Mouse (Mus musculus) ES-Bruce4 (cell line): ENCODE data around the gene Ccdc148. TPM values are rescaled to one million over a fixed set of nuclear protein-coding genes. Genes with fewer than 3 reads are reported as not detected.

Source experiments
- H3K27ac ChIP-seq: 2 replicates; pipeline ENCODE4 v1.5.1; 2012; ENCODE audit warnings: low read length, inconsistent platforms; ENCODE audit not compliant: insufficient read depth
- H3K27me3 ChIP-seq: 2 replicates; pipeline ENCODE4 v1.6.1; 2012; ENCODE audit warnings: mild to moderate bottlenecking, low read length, inconsistent platforms; ENCODE audit not compliant: control insufficient read depth, poor library complexity, insufficient read depth, severe bottlenecking
- H3K36me3 ChIP-seq: 2 replicates; pipeline ENCODE4 v1.6.1; 2012; ENCODE audit warnings: inconsistent platforms, mild to moderate bottlenecking, low read length, moderate library complexity; ENCODE audit not compliant: control insufficient read depth, poor library complexity, insufficient read depth, severe bottlenecking
- H3K4me1 ChIP-seq: one replicate; pipeline ENCODE4 v1.8.1; 2011; ENCODE audit warnings: low read length; ENCODE audit not compliant: control insufficient read depth, insufficient read depth
- H3K4me3 ChIP-seq: 2 replicates; pipeline ENCODE4 v1.5.1; 2011; ENCODE audit warnings: low read depth, mild to moderate bottlenecking, low read length
- H3K9ac ChIP-seq: 2 replicates; pipeline ENCODE4 v1.6.1; 2012; ENCODE audit warnings: low read depth, mild to moderate bottlenecking, inconsistent platforms; ENCODE audit not compliant: poor library complexity, severe bottlenecking
- H3K9me3 ChIP-seq: replicated peaks from 2 replicates; pipeline ENCODE4 v1.6.1; 2012; ENCODE audit warnings: mild to moderate bottlenecking, low read length, inconsistent platforms; ENCODE audit not compliant: control insufficient read depth, poor library complexity, insufficient read depth, severe bottlenecking
- CTCF ChIP-seq: IDR thresholded peaks from one replicate; pipeline ENCODE4 v1.8.1; 2011; ENCODE audit warnings: low read depth, low read length
- EP300 ChIP-seq: IDR thresholded peaks from 2 replicates; pipeline ENCODE4 v1.6.1; 2011; ENCODE audit warnings: low read depth, low read length; ENCODE audit not compliant: insufficient read depth
- POLR2A ChIP-seq: IDR thresholded peaks from one replicate; pipeline ENCODE4 v1.8.1; 2011; ENCODE audit warnings: low read length; ENCODE audit not compliant: insufficient read depth
- polyA plus RNA-seq: library from polyadenylated mRNA; stranded (reverse); fragments of >200 nt; gene quantifications from 2 replicates; pipeline ENCODE4 v1.2.4, GENCODE M21; 2011; ENCODE audit warnings: low read depth; ENCODE audit not compliant: missing spikeins, insufficient read depth, insufficient read length

Gene Ccdc148
- polyA plus RNA-seq, 1 experiment: 0.63 TPM

DNA sequence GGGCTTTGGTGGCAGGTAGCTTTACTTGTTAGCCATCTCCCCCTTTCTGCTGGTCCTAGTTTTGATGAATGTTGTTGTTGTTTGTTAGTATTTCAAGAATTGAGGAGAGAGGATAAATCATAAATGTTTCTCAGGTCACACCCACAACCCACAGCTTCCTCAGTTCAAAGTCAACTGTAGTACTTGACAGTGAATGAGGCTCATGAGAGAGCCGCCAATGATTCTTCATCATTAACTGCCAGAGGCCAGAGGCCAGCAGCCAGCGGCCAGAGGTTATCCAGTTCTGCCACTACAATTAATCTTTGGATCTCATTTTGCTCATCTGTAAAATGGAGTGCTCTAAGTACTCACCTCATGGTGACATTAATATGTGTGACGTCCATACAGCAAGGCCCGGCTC is 6.5 kb upstream of the Ccdc148 start:
- no peak overlapping the region for H3K9ac ChIP-seq
- peaks cover 2% of the 10 kb centered on the region; the same call in 1 of the 2 replicates for H3K36me3 ChIP-seq
- no peaks in the 10 kb centered on the region for H3K27me3 ChIP-seq
- H3K4me3 ChIP-seq: no peak overlapping the region
- H3K9me3 ChIP-seq: 0 out of 2 replicates have a peak, but pooled peaks cover 2% of the 10 kb centered on the region
- TF ChIP-seq POLR2A (no peak), CTCF (no peak), EP300 (no peak)
- no peak overlapping the region for H3K27ac ChIP-seq
- no peaks in the 10 kb centered on the region for H3K4me1 ChIP-seq

DNA sequence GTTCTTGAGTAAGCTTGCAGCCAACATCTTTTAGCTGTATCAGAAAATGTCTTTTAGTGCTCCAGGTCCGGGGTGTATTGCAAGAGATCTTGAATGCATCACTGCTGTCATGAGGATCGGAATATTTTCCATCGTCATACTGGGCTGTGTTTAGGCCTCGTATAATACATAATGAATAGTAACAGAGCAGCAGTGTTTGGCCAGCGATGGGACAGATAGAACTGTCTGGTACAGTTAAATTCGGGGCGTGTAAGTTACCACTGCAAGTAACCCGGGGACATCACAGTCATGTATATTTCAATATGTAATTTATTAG is 1.8 kb upstream of the Ccdc148 start:
- H3K9ac ChIP-seq: peak overlapping the region; percentile 97
- no peak for TF ChIP-seq POLR2A
- no peak for TF ChIP-seq EP300
- no peak for TF ChIP-seq CTCF
- no peak overlapping the region for H3K27ac ChIP-seq

DNA sequence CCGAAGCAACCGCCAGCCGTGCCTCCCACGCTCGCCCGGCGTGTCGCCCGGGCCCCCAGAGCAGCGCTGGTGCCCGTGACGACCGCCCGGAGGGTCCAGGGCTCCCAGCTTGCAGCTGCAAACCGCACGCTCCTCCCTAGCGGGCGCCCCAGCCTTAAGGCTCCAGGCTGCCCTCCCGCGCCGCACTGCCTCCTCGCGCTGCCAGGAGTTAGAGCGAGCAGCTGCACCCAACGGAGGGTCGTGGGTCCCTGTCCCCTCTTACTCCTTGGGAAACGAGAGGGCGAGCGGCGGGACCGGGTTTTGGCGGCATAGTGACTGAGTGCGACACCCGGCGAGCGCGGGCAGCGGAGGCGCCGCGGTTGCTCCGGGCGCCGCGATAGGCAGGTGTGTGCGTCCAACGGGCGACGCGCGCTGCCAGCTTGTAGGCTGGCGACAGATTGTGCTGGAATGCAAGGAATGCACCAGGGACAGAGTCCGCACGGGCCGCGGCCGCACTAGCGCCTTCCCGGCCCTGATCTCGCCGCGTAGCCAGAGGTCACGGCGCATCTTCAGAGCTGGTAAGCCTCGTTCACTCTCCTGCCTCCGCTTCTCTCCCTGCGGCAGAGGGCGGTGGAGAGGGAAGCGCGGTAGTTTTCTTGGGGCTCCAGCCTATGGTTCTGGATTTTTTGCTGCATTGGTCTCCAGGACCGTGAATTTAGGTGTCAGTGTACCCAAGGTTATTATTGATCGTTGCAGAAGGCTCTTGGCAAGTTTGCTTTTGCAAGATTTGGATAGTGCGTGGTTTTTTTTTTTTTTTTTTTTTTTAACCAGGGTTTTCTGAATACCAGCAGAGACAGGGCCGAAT is 1.2 kb upstream of the Ccdc148 start:
- H3K36me3 ChIP-seq: peaks cover 2% of the 10 kb centered on the region; the same call in 1 of the 2 replicates
- peak overlapping the region; percentile 89 for H3K4me3 ChIP-seq
- H3K9me3 ChIP-seq: no peaks in the 10 kb centered on the region
- H3K4me1 ChIP-seq: no peaks in the 10 kb centered on the region
- H3K9ac ChIP-seq: peak overlapping the region; percentile 97
- TF ChIP-seq EP300: 0 out of 2 replicates have a peak, but pooled peaks have one; percentile 34
- TF ChIP-seq POLR2A: no peak
- TF ChIP-seq CTCF: peak; percentile 3
- no peaks in the 10 kb centered on the region for H3K27me3 ChIP-seq
- peak overlapping the region; percentile 59; the same call in 1 of the 2 replicates for H3K27ac ChIP-seq

More for the DNA sequence above, 1.8 kb upstream of the Ccdc148 start:
- peak overlapping the region; percentile 89 for H3K4me3 ChIP-seq
- H3K36me3 ChIP-seq: peaks cover 2% of the 10 kb centered on the region; the same call in 1 of the 2 replicates
- H3K4me1 ChIP-seq: no peaks in the 10 kb centered on the region
- H3K9me3 ChIP-seq: no peaks in the 10 kb centered on the region
- H3K27me3 ChIP-seq: no peaks in the 10 kb centered on the region

DNA sequence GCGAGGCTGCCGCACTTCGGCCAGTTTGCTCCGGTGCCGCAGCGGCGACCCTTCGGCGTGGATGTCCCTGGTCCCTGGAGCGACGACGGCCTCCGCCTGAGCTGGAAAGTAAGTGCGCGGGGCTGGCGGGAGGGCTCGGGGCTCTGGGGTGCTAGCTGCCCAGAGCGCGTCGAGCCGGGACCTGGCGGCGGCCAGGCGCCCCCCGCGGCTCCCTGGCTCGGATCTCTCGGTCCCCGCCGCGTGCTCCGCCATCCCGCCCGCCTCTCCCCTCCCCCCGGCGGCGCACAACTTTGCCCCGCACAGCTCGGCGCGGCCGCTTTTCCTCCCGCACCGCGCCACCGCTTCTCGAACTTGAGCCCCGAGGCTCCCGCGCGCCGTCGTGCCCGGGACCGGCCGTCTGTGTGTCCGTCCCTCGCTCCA is 548 bp upstream of the Ccdc148 start:
- Histone ChIP-seq H3K9me3 (no peaks in the 10 kb centered on the region), H3K4me3 (peak overlapping the region; percentile 89), H3K27me3 (no peaks in the 10 kb centered on the region), H3K4me1 (no peaks in the 10 kb centered on the region), H3K36me3 (peaks cover 2% of the 10 kb centered on the region; the same call in 1 of the 2 replicates), H3K27ac (peak overlapping the region; percentile 59; the same call in 1 of the 2 replicates), H3K9ac (peak overlapping the region; percentile 97)
- TF ChIP-seq EP300 (no peak), CTCF (no peak), POLR2A (no peak)

DNA sequence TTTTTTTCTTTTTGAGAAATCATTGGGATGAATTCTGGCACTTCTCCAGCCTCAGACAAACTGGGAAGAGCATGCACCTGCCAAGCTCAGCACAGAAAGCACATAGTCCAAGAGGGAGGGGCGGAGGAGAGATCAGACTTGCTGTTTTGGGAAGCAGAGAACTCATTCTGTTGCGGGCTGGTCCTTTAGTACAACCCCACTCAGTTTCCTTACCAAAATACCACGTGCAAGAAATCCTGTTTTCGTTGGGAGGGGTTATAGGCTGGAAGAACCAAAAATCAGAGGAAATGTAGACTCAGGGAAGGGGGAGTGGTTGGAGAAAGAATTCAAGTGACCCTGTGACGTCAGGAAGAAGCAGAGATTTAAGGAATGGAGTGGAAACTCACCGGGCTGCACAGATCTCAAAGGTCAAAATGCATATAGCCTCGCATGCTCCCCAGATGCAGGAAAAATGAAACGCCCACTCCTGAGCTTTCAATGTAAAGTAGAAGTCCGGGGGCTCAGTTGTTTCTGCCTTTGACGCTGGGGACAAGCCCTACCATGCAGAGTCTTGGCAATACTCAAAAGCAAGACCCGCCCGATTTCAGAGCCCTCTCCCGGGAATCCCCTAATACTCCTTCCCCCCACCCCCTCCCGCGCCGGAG is 400 bp downstream of the Ccdc148 start:
- H3K27ac ChIP-seq: 0 out of 2 replicates have a peak overlapping the region, but pooled peaks have one; percentile 58
- peak overlapping the region; percentile 38 for H3K9ac ChIP-seq
- no peaks in the 10 kb centered on the region for H3K27me3 ChIP-seq
- H3K9me3 ChIP-seq: no peaks in the 10 kb centered on the region
- no peaks in the 10 kb centered on the region for H3K4me1 ChIP-seq
- H3K4me3 ChIP-seq: peak overlapping the region; percentile 83
- peaks cover 2% of the 10 kb centered on the region; the same call in 1 of the 2 replicates for H3K36me3 ChIP-seq
- no peak for TF ChIP-seq CTCF
- TF ChIP-seq POLR2A: no peak
- TF ChIP-seq EP300: no peak

DNA sequence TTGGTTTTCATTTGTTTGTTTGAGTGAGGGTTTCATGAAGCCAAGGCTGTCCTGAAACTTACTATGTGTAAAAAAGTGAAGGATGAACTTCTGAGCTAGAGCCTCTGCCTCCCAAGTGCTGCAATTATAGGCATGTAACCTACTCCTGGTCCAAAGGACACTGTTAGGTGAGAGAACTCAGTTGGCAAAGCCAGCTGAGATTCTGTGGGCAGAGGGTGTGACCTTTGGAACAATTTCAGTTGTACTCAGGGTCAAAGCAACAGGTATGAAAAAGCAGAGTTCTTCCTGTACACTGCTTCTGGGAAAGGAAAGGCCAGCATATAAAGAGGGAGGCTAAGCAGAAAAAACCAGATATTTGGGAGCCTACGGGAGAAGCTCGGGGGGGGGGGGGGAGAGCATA is 2.4 kb downstream of the Ccdc148 start:
- H3K4me1 ChIP-seq: no peaks in the 10 kb centered on the region
- no peaks in the 10 kb centered on the region for H3K9me3 ChIP-seq
- no peak overlapping the region for H3K4me3 ChIP-seq

More for the DNA sequence above, 2.4 kb downstream of the Ccdc148 start:
- no peak overlapping the region for H3K9ac ChIP-seq
- TF ChIP-seq EP300 (no peak), POLR2A (no peak), CTCF (no peak)
- no peak overlapping the region for H3K27ac ChIP-seq
- no peaks in the 10 kb centered on the region; the same call in 1 of the 2 replicates for H3K36me3 ChIP-seq
- H3K27me3 ChIP-seq: no peaks in the 10 kb centered on the region
